Mouse (Mus musculus) stomach, postnatal 0 days (tissue): ENCODE results near the gene Btbd9. TPM values are rescaled to one million over a fixed set of nuclear protein-coding genes. Genes with fewer than 3 reads are reported as not detected.

Source experiments
- ATAC-seq: fragments of 200-750 bp; cut with Nextera tagmentation; 2 replicates; pipeline ENCODE4 v1.8.0; 2017; ENCODE audit not compliant: low FRiP score, low TSS enrichment
- DNase-seq: peaks from one replicate; pipeline ENCODE4 v3.0.0-alpha.2; 2016; ENCODE audit warnings: low spot score
- H3K27ac ChIP-seq: fragments of 300-500 bp; sonication (generic); replicated peaks from 2 replicates; pipeline ENCODE4 v1.5.1; 2014; ENCODE audit warnings: mild to moderate bottlenecking, control low read depth
- H3K27me3 ChIP-seq: fragments of 300-500 bp; sonication (generic); 2 replicates; pipeline ENCODE4 v1.6.1; 2014; ENCODE audit warnings: low read length; ENCODE audit not compliant: control insufficient read depth, insufficient read depth
- H3K36me3 ChIP-seq: fragments of 300-500 bp; sonication (generic); 2 replicates; pipeline ENCODE4 v1.6.1; 2014; ENCODE audit warnings: low read length, mixed read lengths; ENCODE audit not compliant: control insufficient read depth, insufficient read depth
- H3K4me1 ChIP-seq: fragments of 300-500 bp; sonication (generic); replicated peaks from 2 replicates; pipeline ENCODE4 v1.6.1; 2014; ENCODE audit warnings: antibody characterized with exemption; ENCODE audit not compliant: control insufficient read depth, insufficient read depth
- H3K4me2 ChIP-seq: fragments of 300-500 bp; sonication (generic); replicated peaks from 2 replicates; pipeline ENCODE4 v1.6.1; 2014; ENCODE audit warnings: low read depth, mild to moderate bottlenecking, control low read depth, moderate library complexity
- H3K4me3 ChIP-seq: fragments of 300-500 bp; sonication (generic); 2 replicates; pipeline ENCODE4 v1.5.1; 2014; ENCODE audit warnings: low read depth, low read length, control low read depth
- H3K9ac ChIP-seq: fragments of 300-500 bp; sonication (generic); 2 replicates; pipeline ENCODE4 v1.6.1; 2014; ENCODE audit warnings: mild to moderate bottlenecking, low read length, control low read depth, mixed read lengths
- H3K9me3 ChIP-seq: fragments of 300-500 bp; sonication (generic); 2 replicates; pipeline ENCODE4 v1.6.1; 2016; ENCODE audit warnings: low read length; ENCODE audit not compliant: control insufficient read depth
- CTCF ChIP-seq: IDR thresholded peaks from 2 replicates; pipeline ENCODE4 v1.5.1; 2016; ENCODE audit warnings: antibody characterized with exemption, low read depth, mild to moderate bottlenecking, moderate library complexity
- EP300 ChIP-seq: optimal IDR thresholded peaks from 2 replicates; pipeline ENCODE3; 2016; ENCODE audit warnings: antibody characterized with exemption
- WGBS: fragments of 180-500 bp; shearing (Covaris S2); extraction: QIAGEN DNeasy Blood & Tissue Kit; methylation state at CpG from one replicate; pipeline ENCODE4 v1.1.7; 2014; 5-methylcytosine and 5-hydroxymethylcytosine counted together
- polyA plus RNA-seq: library from polyadenylated mRNA; unstranded; fragments of >200 nt; fragmentation: Nextera tagmentation; extraction: Ambion mirVana; gene quantifications from 2 replicates; pipeline ENCODE4 v1.2.1, GENCODE M21; 2015

Btbd9 gene
- polyA plus RNA-seq, 1 experiment from 2014 or later = 34.6 TPM

DNA sequence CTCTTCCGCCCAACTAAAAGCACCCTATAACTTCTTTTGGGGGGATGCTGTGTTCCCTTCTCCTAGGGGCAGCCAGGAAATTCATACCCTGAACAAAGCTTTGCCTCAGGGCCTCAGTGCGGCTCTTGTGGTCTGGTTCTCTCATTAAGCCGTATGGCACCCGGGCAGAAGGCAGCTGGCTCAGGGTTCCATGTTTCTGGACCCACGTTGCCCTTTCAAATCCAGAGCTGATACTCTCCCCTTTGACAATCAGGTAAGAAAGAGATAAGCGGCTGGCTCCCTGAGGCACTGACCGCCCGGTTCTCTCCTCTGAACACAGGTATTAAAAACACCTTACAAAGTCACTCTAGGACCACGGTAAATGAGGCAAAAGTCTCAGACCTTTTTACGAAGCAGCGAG lies 29.9 kb upstream of the Btbd9 start:
- Histone ChIP-seq H3K9me3 (no peaks in the 10 kb centered on the region), H3K4me3 (no peak overlapping the region), H3K27ac (peak overlapping the region; percentile 49; the same call in 1 of the 2 replicates), H3K4me1 (no peaks in the 10 kb centered on the region; the same call in 1 of the 2 replicates), H3K36me3 (peaks cover 8% of the 10 kb centered on the region; the same call in 1 of the 2 replicates), H3K27me3 (no peaks in the 10 kb centered on the region), H3K9ac (no peak overlapping the region), H3K4me2 (no peak overlapping the region)
- 86% methylated on average over 11 of the region's 11 CpGs for WGBS
- TF ChIP-seq CTCF (no peak), EP300 (no peak)
- DNase-seq = no peak
- no peak for ATAC-seq

DNA sequence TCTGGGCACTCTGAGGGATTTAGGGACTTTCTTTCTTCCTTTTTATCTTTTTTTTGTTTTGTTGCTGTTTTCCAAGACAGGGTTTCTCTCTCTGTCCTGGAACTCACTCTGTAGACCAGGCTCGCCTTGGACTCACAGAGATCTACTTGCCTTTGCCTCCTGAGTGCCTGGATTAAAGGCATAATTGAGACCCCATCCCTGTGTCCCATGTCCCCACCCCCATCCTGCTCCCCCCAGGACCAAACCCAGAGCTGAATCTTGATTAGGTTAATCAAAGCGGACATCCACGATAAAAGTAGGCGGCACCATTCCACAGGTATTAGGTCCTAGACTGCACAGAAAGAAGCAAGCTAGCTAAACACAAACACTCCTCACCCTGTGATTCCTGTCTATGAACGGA lies 28.7 kb upstream of the Btbd9 start:
- Histone ChIP-seq H3K4me3 (no peak overlapping the region), H3K27ac (no peak overlapping the region), H3K27me3 (no peaks in the 10 kb centered on the region), H3K4me2 (no peak overlapping the region), H3K9me3 (no peaks in the 10 kb centered on the region), H3K4me1 (no peaks in the 10 kb centered on the region; the same call in 1 of the 2 replicates), H3K9ac (no peak overlapping the region), H3K36me3 (peaks cover 8% of the 10 kb centered on the region; the same call in 1 of the 2 replicates)
- WGBS = 90% methylated on average over 5 of the region's 5 CpGs
- TF ChIP-seq EP300 (no peak), CTCF (no peak)
- ATAC-seq (no peak), DNase-seq (no peak)

DNA sequence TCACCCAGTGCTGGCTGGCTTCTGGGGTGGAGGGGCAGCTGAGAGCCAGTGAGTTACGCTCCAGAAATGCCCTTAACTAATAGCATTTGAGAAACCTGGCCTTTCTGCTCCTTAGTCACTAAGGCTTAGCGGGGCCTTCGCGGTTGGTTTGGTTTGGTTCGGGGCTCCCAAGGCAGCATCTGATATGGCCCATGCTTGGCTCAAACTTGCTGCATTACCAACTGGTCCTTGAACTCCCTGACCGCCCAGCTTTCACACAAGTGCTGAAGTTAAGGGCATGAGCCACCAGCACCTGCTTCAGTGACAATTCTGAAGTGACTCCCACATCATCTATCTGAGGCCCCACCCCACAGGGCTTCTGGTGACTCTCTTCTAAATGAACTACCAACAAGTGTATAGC lies 28.0 kb upstream of the Btbd9 start:
- H3K27ac ChIP-seq = no peak overlapping the region
- H3K9me3 ChIP-seq = no peaks in the 10 kb centered on the region
- no peaks in the 10 kb centered on the region for H3K27me3 ChIP-seq
- H3K4me1 ChIP-seq = no peaks in the 10 kb centered on the region; the same call in 1 of the 2 replicates
- DNase-seq = no peak
- H3K36me3 ChIP-seq = peaks cover 8% of the 10 kb centered on the region; the same call in 1 of the 2 replicates
- H3K4me3 ChIP-seq = no peak overlapping the region
- H3K9ac ChIP-seq = no peak overlapping the region
- no peak overlapping the region for H3K4me2 ChIP-seq
- TF ChIP-seq CTCF (no peak), EP300 (no peak)
- ATAC-seq = no peak
- 95% methylated on average over 6 of the region's 6 CpGs for WGBS

DNA sequence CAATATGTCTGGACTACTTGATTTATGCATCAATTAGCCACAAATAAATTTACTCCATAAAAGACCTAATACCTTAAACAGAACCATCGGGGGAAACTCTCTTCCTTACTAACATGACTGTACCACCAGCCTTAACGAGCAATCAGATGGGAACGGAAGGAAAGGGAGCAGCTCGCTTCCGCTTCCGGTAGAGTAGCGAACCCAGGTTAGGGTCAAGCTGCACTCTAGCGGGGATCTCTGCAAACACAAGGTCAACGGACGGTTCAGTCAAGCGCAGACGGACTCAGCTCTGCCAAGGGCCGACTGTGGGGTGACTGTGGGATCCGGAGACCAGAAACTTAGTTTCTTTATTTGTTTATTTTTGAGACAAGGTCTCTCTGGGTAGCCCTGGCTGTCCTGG lies 25.9 kb upstream of the Btbd9 start:
- WGBS = 92% methylated on average over 14 of the region's 14 CpGs
- TF ChIP-seq CTCF (no peak), EP300 (no peak)
- H3K36me3 ChIP-seq = peaks cover 14% of the 10 kb centered on the region
- no peaks in the 10 kb centered on the region for H3K27me3 ChIP-seq
- H3K27ac ChIP-seq = no peak overlapping the region
- no peak overlapping the region for H3K9ac ChIP-seq
- no peak overlapping the region for H3K4me2 ChIP-seq
- DNase-seq (no peak), ATAC-seq (no peak)
- H3K9me3 ChIP-seq = no peaks in the 10 kb centered on the region
- H3K4me1 ChIP-seq = no peaks in the 10 kb centered on the region
- no peak overlapping the region for H3K4me3 ChIP-seq

DNA sequence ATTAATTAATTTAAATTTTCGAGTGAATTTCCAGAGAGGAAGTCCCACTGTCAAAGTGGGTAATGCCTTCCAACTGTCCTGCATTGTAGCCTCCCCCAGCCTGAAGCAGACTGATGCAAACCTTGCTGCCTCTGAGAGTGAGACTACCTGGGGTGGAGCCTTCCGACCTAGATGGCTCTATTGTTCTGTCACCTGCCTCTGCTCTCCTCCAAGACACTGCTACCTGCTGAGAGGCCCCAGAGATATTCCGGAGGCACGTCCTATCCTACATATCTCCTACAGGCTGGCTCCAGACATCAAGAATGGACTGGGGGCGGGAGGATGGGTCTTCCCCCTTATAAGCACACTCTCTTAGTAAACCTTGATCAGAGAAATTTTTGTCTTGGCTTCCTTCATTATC lies 22.0 kb upstream of the Btbd9 start:
- Histone ChIP-seq H3K4me2 (no peak overlapping the region), H3K4me1 (no peaks in the 10 kb centered on the region), H3K4me3 (no peak overlapping the region), H3K27me3 (no peaks in the 10 kb centered on the region), H3K27ac (no peak overlapping the region), H3K36me3 (peaks cover 20% of the 10 kb centered on the region), H3K9me3 (no peaks in the 10 kb centered on the region), H3K9ac (no peak overlapping the region)
- 89% methylated on average over 5 of the region's 5 CpGs for WGBS
- ATAC-seq = no peak
- DNase-seq = no peak
- TF ChIP-seq CTCF = no peak
- no peak for TF ChIP-seq EP300

DNA sequence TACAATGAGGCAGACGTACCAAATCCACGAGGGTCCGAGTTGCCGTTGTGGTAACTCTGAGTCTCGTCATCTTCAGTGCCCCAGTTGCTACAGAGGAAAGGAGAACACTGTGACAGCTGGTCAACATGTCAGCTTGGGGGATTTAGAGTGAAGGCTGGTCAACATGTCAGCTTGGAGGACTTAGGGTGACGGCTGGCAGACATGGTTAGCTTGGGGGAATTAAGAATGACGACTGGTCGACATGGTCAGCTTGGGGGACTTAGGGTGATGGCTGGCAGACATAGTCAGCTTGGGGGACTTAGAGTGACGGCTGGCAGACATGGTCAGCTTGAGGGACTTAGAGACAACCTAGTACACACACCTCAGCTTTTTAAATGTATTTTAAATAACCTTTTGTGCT lies 21.5 kb upstream of the Btbd9 start:
- WGBS = 95% methylated on average over 9 of the region's 9 CpGs
- no peak overlapping the region for H3K4me3 ChIP-seq
- H3K27me3 ChIP-seq = no peaks in the 10 kb centered on the region
- H3K9me3 ChIP-seq = no peaks in the 10 kb centered on the region
- no peak overlapping the region for H3K9ac ChIP-seq
- no peak overlapping the region for H3K27ac ChIP-seq
- H3K4me2 ChIP-seq = no peak overlapping the region
- ATAC-seq = no peak
- TF ChIP-seq EP300 (no peak), CTCF (no peak)
- DNase-seq = no peak
- no peaks in the 10 kb centered on the region for H3K4me1 ChIP-seq
- peaks cover 21% of the 10 kb centered on the region for H3K36me3 ChIP-seq
